Mouse (Mus musculus): ENCODE data around the gene Slc12a6. TPM values are rescaled to one million over a fixed set of nuclear protein-coding genes. Genes with fewer than 3 reads are reported as not detected.

The Slc12a6 gene
- total and polyA plus RNA-seq, 2 experiments from 2014 or later, result 14.1 to 69.7 TPM

GRCm38 (mm10) chr2:112232623-112233022 is 33.0 kb upstream of the Slc12a6 start:
- no peaks in the 10 kb centered on the region for H3K27me3 ChIP-seq (ENCODE audit: insufficient read depth, low read length)
- no peaks in the 10 kb centered on the region for H3K36me3 ChIP-seq (ENCODE audit: insufficient read depth, low read length)
- TF ChIP-seq CTCF (IDR thresholded peaks at IDR 0.05), result no peak
- ATAC-seq (ENCODE audit: low FRiP score), result no peak
- WGBS, result 75% methylated on average over 1 of the region's 1 CpGs
- no peak overlapping the region for H3K9ac ChIP-seq (replicated peaks; ENCODE audit: low read length, poor library complexity, severe bottlenecking)
- H3K27ac ChIP-seq (ENCODE audit: low read depth, low read length), result no peak overlapping the region
- DNase-seq (ENCODE audit: low spot score), result no peak
- H3K9me3 ChIP-seq (ENCODE audit: low read length), result no peaks in the 10 kb centered on the region
- no peak overlapping the region for H3K4me3 ChIP-seq (ENCODE audit: low read depth, low read length)
- no peaks in the 10 kb centered on the region for H3K4me1 ChIP-seq (ENCODE audit: insufficient read depth, low read length)
- H3K4me2 ChIP-seq (ENCODE audit: low read depth, low read length, poor library complexity, severe bottlenecking), result no peak overlapping the region

- H3K4me3 ChIP-seq (ENCODE audit: low read depth, low read length), result no peak overlapping the region
- H3K4me2 ChIP-seq (ENCODE audit: low read depth, low read length, poor library complexity, severe bottlenecking), result no peak overlapping the region
- H3K9ac ChIP-seq (replicated peaks; ENCODE audit: low read length, poor library complexity, severe bottlenecking), result no peak overlapping the region
- 86% methylated on average over 2 of the region's 2 CpGs for WGBS
- TF ChIP-seq CTCF (IDR thresholded peaks at IDR 0.05), result no peak
- no peaks in the 10 kb centered on the region for H3K36me3 ChIP-seq (ENCODE audit: insufficient read depth, low read length)
- H3K9me3 ChIP-seq (ENCODE audit: low read length), result no peaks in the 10 kb centered on the region
- no peak for ATAC-seq (ENCODE audit: low FRiP score)
- DNase-seq (ENCODE audit: low spot score), result no peak
- H3K27me3 ChIP-seq (ENCODE audit: insufficient read depth, low read length), result no peaks in the 10 kb centered on the region
- H3K27ac ChIP-seq (ENCODE audit: low read depth, low read length), result no peak overlapping the region
- H3K4me1 ChIP-seq (ENCODE audit: insufficient read depth, low read length), result no peaks in the 10 kb centered on the region; the same call in 1 of the 2 replicates
Measured at GRCm38 (mm10) chr2:112236620-112237019, 29.0 kb upstream of the Slc12a6 start.

- TF ChIP-seq CTCF (IDR thresholded peaks at IDR 0.05), result no peak
- Histone ChIP-seq H3K4me1 (ENCODE audit: insufficient read depth, low read length) (no peaks in the 10 kb centered on the region; the same call in 1 of the 2 replicates), H3K36me3 (ENCODE audit: insufficient read depth, low read length) (peaks cover 3% of the 10 kb centered on the region; the same call in 1 of the 2 replicates), H3K4me2 (ENCODE audit: low read depth, low read length, poor library complexity, severe bottlenecking) (no peak overlapping the region), H3K27me3 (ENCODE audit: insufficient read depth, low read length) (no peaks in the 10 kb centered on the region), H3K27ac (ENCODE audit: low read depth, low read length) (no peak overlapping the region), H3K4me3 (ENCODE audit: low read depth, low read length) (no peak overlapping the region), H3K9me3 (ENCODE audit: low read length) (no peaks in the 10 kb centered on the region), H3K9ac (replicated peaks; ENCODE audit: low read length, poor library complexity, severe bottlenecking) (no peak overlapping the region)
- ATAC-seq (ENCODE audit: low FRiP score) (no peak), DNase-seq (ENCODE audit: low spot score) (no peak)
- 8% methylated on average over 4 of the region's 4 CpGs for WGBS
Measured at GRCm38 (mm10) chr2:112238006-112238405, 27.6 kb upstream of the Slc12a6 start.

- ATAC-seq (ENCODE audit: low FRiP score) (peak; percentile 83), DNase-seq (ENCODE audit: low spot score) (peak; percentile 91)
- Histone ChIP-seq H3K36me3 (ENCODE audit: insufficient read depth, low read length) (peaks cover 9% of the 10 kb centered on the region), H3K9me3 (ENCODE audit: low read length) (no peaks in the 10 kb centered on the region), H3K4me2 (ENCODE audit: low read depth, low read length, poor library complexity, severe bottlenecking) (peak within 1 kb of the TSS; percentile 73), H3K27me3 (ENCODE audit: insufficient read depth, low read length) (no peaks in the 10 kb centered on the region), H3K9ac (replicated peaks; ENCODE audit: low read length, poor library complexity, severe bottlenecking) (peak within 1 kb of the TSS; percentile 95), H3K4me3 (ENCODE audit: low read depth, low read length) (peak within 1 kb of the TSS; percentile 87), H3K4me1 (ENCODE audit: insufficient read depth, low read length) (no peaks in the 10 kb centered on the region; the same call in 1 of the 2 replicates), H3K27ac (ENCODE audit: low read depth, low read length) (peak within 1 kb of the TSS; percentile 97)
- WGBS, result under 1% methylated on average over 87 of the region's 94 CpGs
- peak; percentile 92 for TF ChIP-seq CTCF (IDR thresholded peaks at IDR 0.05)
Measured at GRCm38 (mm10) chr2:112239212-112239934, 26.3 kb upstream of the Slc12a6 start, which contains the start of gene Lpcat4. Gene Lpcat4 (plus strand): TSS chr2:112239468.

GRCm38 (mm10) chr2:112239935-112240721 is 25.5 kb upstream of the Slc12a6 start:
- Histone ChIP-seq H3K4me1 (ENCODE audit: insufficient read depth, low read length) (no peaks in the 10 kb centered on the region; the same call in 1 of the 2 replicates), H3K4me2 (ENCODE audit: low read depth, low read length, poor library complexity, severe bottlenecking) (peak overlapping the region; percentile 73), H3K27ac (ENCODE audit: low read depth, low read length) (peak overlapping the region; percentile 97), H3K9me3 (ENCODE audit: low read length) (no peaks in the 10 kb centered on the region), H3K36me3 (ENCODE audit: insufficient read depth, low read length) (peaks cover 9% of the 10 kb centered on the region), H3K27me3 (ENCODE audit: insufficient read depth, low read length) (no peaks in the 10 kb centered on the region), H3K4me3 (ENCODE audit: low read depth, low read length) (peak overlapping the region; percentile 87), H3K9ac (replicated peaks; ENCODE audit: low read length, poor library complexity, severe bottlenecking) (peak overlapping the region; percentile 95)
- ATAC-seq (ENCODE audit: low FRiP score) (peak; percentile 68), DNase-seq (ENCODE audit: low spot score) (peak; percentile 44)
- under 1% methylated on average over 27 of the region's 28 CpGs for WGBS
- peak; percentile 43 for TF ChIP-seq CTCF (IDR thresholded peaks at IDR 0.05)

- ATAC-seq (ENCODE audit: low FRiP score) (no peak), DNase-seq (ENCODE audit: low spot score) (no peak)
- TF ChIP-seq CTCF (IDR thresholded peaks at IDR 0.05), result no peak
- Histone ChIP-seq H3K4me1 (ENCODE audit: insufficient read depth, low read length) (no peaks in the 10 kb centered on the region; the same call in 1 of the 2 replicates), H3K4me3 (ENCODE audit: low read depth, low read length) (no peak overlapping the region), H3K4me2 (ENCODE audit: low read depth, low read length, poor library complexity, severe bottlenecking) (no peak overlapping the region), H3K27me3 (ENCODE audit: insufficient read depth, low read length) (no peaks in the 10 kb centered on the region), H3K27ac (ENCODE audit: low read depth, low read length) (no peak overlapping the region), H3K9ac (replicated peaks; ENCODE audit: low read length, poor library complexity, severe bottlenecking) (no peak overlapping the region), H3K36me3 (ENCODE audit: insufficient read depth, low read length) (peaks cover 20% of the 10 kb centered on the region), H3K9me3 (ENCODE audit: low read length) (no peaks in the 10 kb centered on the region)
- WGBS, result 90% methylated on average over 14 of the region's 14 CpGs
Measured at GRCm38 (mm10) chr2:112241787-112242186, 23.8 kb upstream of the Slc12a6 start.
